Mouse (Mus musculus) liver, embryonic 14.5 days (tissue): Measurements from ENCODE around the gene Tbce.

ENCODE experiments used
- CTCF ChIP-seq: IDR thresholded peaks from 2 replicates; pipeline ENCODE4 v1.5.1; 2016; ENCODE audit warnings: antibody characterized with exemption, low read depth, control low read depth
- EP300 ChIP-seq: IDR thresholded peaks from 2 replicates; pipeline ENCODE4 v1.6.1; 2016; ENCODE audit warnings: antibody characterized with exemption, low read depth

GRCm38 (mm10) chr13:14043851-14044250 is 4.4 kb upstream of the Tbce start:
- TF ChIP-seq CTCF (no peak), EP300 (no peak)
